In genomic region chr7:128532441-128533166, GRCm38 (mm10) we compare ENCODE assay signal across 10 mouse cellular contexts. TPM values are rescaled to one million over a fixed set of nuclear protein-coding genes. Genes with fewer than 3 reads are reported as not detected.
DNase-seq lines count a peak whose midpoint lies in the region; ATAC-seq and TF ChIP-seq lines count a peak whose summit lies in the region.
"Had no signal": no experiment of that assay in that cellular context is flagged by ENCODE, and none has a peak within 500 bp of the region (broad histone marks: within the 10 kb centered on the region; RNA-seq: fewer than 3 reads in every experiment).

No protein-coding gene starts in this region.

- no peak overlapping the region for H3K4me2 ChIP-seq in forebrain, embryonic 11.5 days (ENCODE audit: low read depth, low read length, severe bottlenecking)
- no peak overlapping the region for H3K4me2 ChIP-seq in forebrain, embryonic 13.5 days
- H3K4me2 ChIP-seq in lung, embryonic 15.5 days, result no peak overlapping the region
- H3K4me2 ChIP-seq in heart, embryonic 14.5 days (ENCODE audit: low read length), result peak overlapping the region; percentile 14; the same call in 1 of the 2 replicates
- H3K4me2 ChIP-seq in myocyte (ENCODE audit: low read depth), result peak overlapping the region; percentile 40
- H3K4me2 ChIP-seq: forebrain, embryonic 15.5 days had no signal

- no peak overlapping the region for H3K9ac ChIP-seq in forebrain, embryonic 11.5 days (ENCODE audit: low read length)
- H3K9ac ChIP-seq in forebrain, embryonic 13.5 days, result no peak overlapping the region
- no peak overlapping the region for H3K9ac ChIP-seq in lung, embryonic 15.5 days
- 0 out of 2 replicates have a peak overlapping the region, but pooled peaks have one; percentile 28 for H3K9ac ChIP-seq in heart, embryonic 14.5 days (ENCODE audit: low read length)
- H3K9ac ChIP-seq: forebrain, embryonic 15.5 days had no signal

- no peaks in the 10 kb centered on the region for H3K36me3 ChIP-seq in forebrain, embryonic 11.5 days (ENCODE audit: control insufficient read depth, insufficient read depth, low read length)
- no peaks in the 10 kb centered on the region for H3K36me3 ChIP-seq in forebrain, embryonic 13.5 days (ENCODE audit: poor library complexity, severe bottlenecking)
- no peaks in the 10 kb centered on the region for H3K36me3 ChIP-seq in lung, embryonic 15.5 days
- no peaks in the 10 kb centered on the region for H3K36me3 ChIP-seq in heart, embryonic 14.5 days (ENCODE audit: control insufficient read depth, insufficient read depth, low read length)
- no peaks in the 10 kb centered on the region for H3K36me3 ChIP-seq in myocyte (ENCODE audit: control insufficient read depth, insufficient read depth)
- H3K36me3 ChIP-seq: forebrain, embryonic 15.5 days had no signal

- no peaks in the 10 kb centered on the region for H3K9me3 ChIP-seq in forebrain, embryonic 11.5 days (ENCODE audit: control insufficient read depth, low read length)
- H3K9me3 ChIP-seq in forebrain, embryonic 13.5 days (replicated peaks), result no peaks in the 10 kb centered on the region
- H3K9me3 ChIP-seq in lung, embryonic 15.5 days, result no peaks in the 10 kb centered on the region
- no peaks in the 10 kb centered on the region for H3K9me3 ChIP-seq in heart, embryonic 14.5 days (ENCODE audit: control insufficient read depth, low read length)
- H3K9me3 ChIP-seq: forebrain, embryonic 15.5 days had no signal

- TF ChIP-seq POLR2A in myocyte (IDR thresholded peaks at IDR 0.05; ENCODE audit: insufficient read length, low read depth), result no peak

- peaks cover 34% of the 10 kb centered on the region; the same call in 1 of the 2 replicates for H3K4me1 ChIP-seq in forebrain, embryonic 11.5 days (replicated peaks; ENCODE audit: control insufficient read depth, insufficient read depth, low read length)
- H3K4me1 ChIP-seq in forebrain, embryonic 13.5 days, result peaks cover 68% of the 10 kb centered on the region
- peaks cover 95% of the 10 kb centered on the region for H3K4me1 ChIP-seq in lung, embryonic 15.5 days
- H3K4me1 ChIP-seq in heart, embryonic 14.5 days (ENCODE audit: control insufficient read depth in 2 of 2, insufficient read depth in 2 of 2, low read length in 2 of 2), result peaks cover 69 to 100% of the 10 kb centered on the region in 2 experiments

- H3K27ac ChIP-seq in forebrain, embryonic 11.5 days (ENCODE audit: low read depth, low read length), result 0 out of 2 replicates have a peak overlapping the region, but pooled peaks have one; percentile 15
- no peak overlapping the region for H3K27ac ChIP-seq in forebrain, embryonic 13.5 days
- H3K27ac ChIP-seq in lung, embryonic 15.5 days, result peak overlapping the region; percentile 64
- peak overlapping the region; percentile 36 to 85 for H3K27ac ChIP-seq in heart, embryonic 14.5 days (replicated peaks in 1 of 2; ENCODE audit: control insufficient read depth in 1 of 2, insufficient read depth in 1 of 2, low read depth in 2 of 2, low read length in 2 of 2)
- H3K27ac ChIP-seq: forebrain, embryonic 15.5 days had no signal

- H3K27me3 ChIP-seq in forebrain, embryonic 11.5 days (ENCODE audit: control insufficient read depth, insufficient read depth, low read length), result no peaks in the 10 kb centered on the region
- no peaks in the 10 kb centered on the region for H3K27me3 ChIP-seq in forebrain, embryonic 13.5 days
- H3K27me3 ChIP-seq in lung, embryonic 15.5 days, result no peaks in the 10 kb centered on the region
- no peaks in the 10 kb centered on the region for H3K27me3 ChIP-seq in heart, embryonic 14.5 days (ENCODE audit: control insufficient read depth, insufficient read depth, low read length)
- H3K27me3 ChIP-seq in myocyte (ENCODE audit: control insufficient read depth, insufficient read depth, insufficient read length), result no peaks in the 10 kb centered on the region
- H3K27me3 ChIP-seq: forebrain, embryonic 15.5 days; Patski had no signal

- no peak overlapping the region for H3K4me3 ChIP-seq in forebrain, embryonic 11.5 days (ENCODE audit: low read depth, low read length)
- H3K4me3 ChIP-seq in forebrain, embryonic 13.5 days, result no peak overlapping the region
- H3K4me3 ChIP-seq in lung, embryonic 15.5 days, result no peak overlapping the region
- H3K4me3 ChIP-seq in heart, embryonic 14.5 days (ENCODE audit: control insufficient read depth in 1 of 2, insufficient read depth in 1 of 2, low read depth in 1 of 2, low read length in 2 of 2), result no peak overlapping the region
- no peak overlapping the region for H3K4me3 ChIP-seq in myocyte
- H3K4me3 ChIP-seq: forebrain, embryonic 15.5 days had no signal

- no peak for DNase-seq in forebrain, embryonic 11.5 days (ENCODE audit: low spot score)
- DNase-seq in lung, postnatal 25 days (ENCODE audit: low spot score), result no peak
- no peak for DNase-seq in left cerebral cortex, postnatal 14 days (ENCODE audit: low spot score in 2 of 2)
- no peak for DNase-seq in urinary bladder, postnatal 25 days (ENCODE audit: low spot score)

- ATAC-seq in forebrain, embryonic 11.5 days (replicated peaks; ENCODE audit: low FRiP score), result no peak
- ATAC-seq in forebrain, embryonic 13.5 days, result no peak
- no peak for ATAC-seq in lung, embryonic 15.5 days (ENCODE audit: borderline replicate concordance, extremely low read depth, low FRiP score, low TSS enrichment)
- no peak for ATAC-seq in heart, embryonic 14.5 days (ENCODE audit: insufficient number of reproducible peaks, insufficient read depth, low FRiP score, low read depth)
- ATAC-seq: forebrain, embryonic 15.5 days had no signal

- intact Hi-C loops in left cerebral cortex, postnatal 14 days (cut with DNase I), result no loop called here

- H3K79me2 ChIP-seq in myocyte (ENCODE audit: control insufficient read depth, insufficient read depth), result peaks cover 98% of the 10 kb centered on the region

- WGBS in forebrain, embryonic 11.5 days, result 83% methylated on average over 6 of the region's 6 CpGs
- WGBS in forebrain, embryonic 13.5 days, result 80% methylated on average over 6 of the region's 6 CpGs
- 60% methylated on average over 6 of the region's 6 CpGs for WGBS in lung, embryonic 15.5 days
- WGBS in heart, embryonic 14.5 days, result 49% methylated on average over 6 of the region's 6 CpGs

- H3ac ChIP-seq in myocyte (ENCODE audit: control insufficient read depth, insufficient read length), result no peak overlapping the region

TF ChIP-seq in myocyte, 11 proteins besides CTCF, POLR2A, EP300 and RAD21:
- TF ChIP-seq REST (IDR thresholded peaks at IDR 0.05; ENCODE audit: insufficient read depth, insufficient read length), result no peak
- TF ChIP-seq MYOD1 (IDR thresholded peaks at IDR 0.05; ENCODE audit: control insufficient read depth in 1 of 3, insufficient read length in 2 of 3, low read depth in 2 of 3), result no peak
- TF ChIP-seq MAX (IDR thresholded peaks at IDR 0.05; ENCODE audit: low read depth), result no peak
- no peak for TF ChIP-seq MYOG (IDR thresholded peaks at IDR 0.05; ENCODE audit: control insufficient read depth in 1 of 3, insufficient read depth in 1 of 3, insufficient read length in 2 of 3, low read depth in 2 of 3)
- TF ChIP-seq SRF (IDR thresholded peaks at IDR 0.05; ENCODE audit: control insufficient read depth, insufficient read length, low read depth), result no peak

RNA-seq across cellular contexts. Expression of gene Bag3, which starts 9.2 kb away (rescaled TPM):
- polyA plus RNA-seq in forebrain, embryonic 11.5 days (2014; fragmentation: Nextera tagmentation; extraction: Ambion mirVana), result 5.2 and 5.7 TPM in 2 replicates
- 1.9 and 2.1 TPM in 2 replicates for polyA plus RNA-seq in forebrain, embryonic 13.5 days (2015; fragmentation: Nextera tagmentation; extraction: Ambion mirVana)
- polyA plus RNA-seq in lung, embryonic 15.5 days (2015; fragmentation: Nextera tagmentation; extraction: Ambion mirVana), result 18.3 and 18.4 TPM in 2 replicates
- 24.5 and 26.9 TPM in 2 replicates for polyA plus RNA-seq in heart, embryonic 14.5 days (2014; fragmentation: Nextera tagmentation; extraction: Ambion mirVana)
- 68.3 TPM for polyA plus RNA-seq in myocyte (2012; fragmentation: generic; extraction: Trizol)
- total RNA-seq in left cerebral cortex, postnatal 14 days (2021), result 1 to 10 TPM; 5.3 to 6.4 TPM

Comparison
In these comparisons a context has a peak if more than half of its experiments do, and no peak if none do; other contexts are left out.
1. H3K4me2 ChIP-seq: peak in heart, embryonic 14.5 days (single experiment) and myocyte (single experiment); none in forebrain, embryonic 11.5 days (single experiment), forebrain, embryonic 13.5 days (single experiment) and lung, embryonic 15.5 days (single experiment).